Mouse (Mus musculus) thymus, postnatal 36 days (tissue): ENCODE data around the gene Ccnf.

Source experiments
- DNase-seq, 2 experiments: peaks; one replicate each; pipeline ENCODE4 v3.0.0; 2022; ENCODE audit warnings: mixed read lengths in 2 of 2

The Ccnf gene

GRCm38 (mm10) chr17:24199741-24200140 is 51.5 kb downstream of the Ccnf start:
- DNase-seq = no peak

GRCm38 (mm10) chr17:24199252-24199651 is 52.0 kb downstream of the Ccnf start:
- DNase-seq = no peak

GRCm38 (mm10) chr17:24197032-24197824 is 54.1 kb downstream of the Ccnf start:
- DNase-seq = no peak

GRCm38 (mm10) chr17:24195349-24195748 is 55.9 kb downstream of the Ccnf start:
- no peak for DNase-seq

- no peak for DNase-seq
Observed at GRCm38 (mm10) chr17:24193769-24194168, 57.5 kb downstream of the Ccnf start.

- no peak for DNase-seq
Observed at GRCm38 (mm10) chr17:24193268-24193667, 58.0 kb downstream of the Ccnf start.

- DNase-seq = no peak
Observed at GRCm38 (mm10) chr17:24192848-24193247, 58.4 kb downstream of the Ccnf start.

GRCm38 (mm10) chr17:24191481-24191880 is 59.8 kb downstream of the Ccnf start:
- DNase-seq = no peak

- DNase-seq = no peak
Observed at GRCm38 (mm10) chr17:24190934-24191333, 60.4 kb downstream of the Ccnf start.

GRCm38 (mm10) chr17:24174259-24174658 is 77.0 kb downstream of the Ccnf start:
- DNase-seq = no peak

GRCm38 (mm10) chr17:24173423-24173822 is 77.9 kb downstream of the Ccnf start:
- peak; percentile 56 to 57 for DNase-seq
